Mouse (Mus musculus): ENCODE measurements around the gene Gtsf1l. TPM values are rescaled to one million over a fixed set of nuclear protein-coding genes. Genes with fewer than 3 reads are reported as not detected.

The Gtsf1l gene
- polyA plus RNA-seq (2015; fragmentation: Nextera tagmentation; extraction: Ambion mirVana): not detected in 2 replicates

GRCm38 (mm10) chr2:163087728-163088127, at the start of gene Gtsf1l:
Gene Gtsf1l, minus strand, starts transcription at chr2:163087855.
- no peak within 1 kb of the TSS for H3K9ac ChIP-seq
- no peak for ATAC-seq (ENCODE audit: insufficient read depth)
- WGBS (ENCODE audit: insufficient replicate concordance): 72% methylated on average over 9 of the region's 9 CpGs
- H3K9me3 ChIP-seq (replicated peaks): no peaks in the 10 kb centered on the region
- H3K27me3 ChIP-seq: no peaks in the 10 kb centered on the region
- H3K27ac ChIP-seq (replicated peaks): no peak within 1 kb of the TSS
- H3K4me3 ChIP-seq (replicated peaks): no peak within 1 kb of the TSS
- no peaks in the 10 kb centered on the region for H3K4me1 ChIP-seq (replicated peaks)
- no peak within 1 kb of the TSS for H3K4me2 ChIP-seq
- H3K36me3 ChIP-seq (replicated peaks): peaks cover 23% of the 10 kb centered on the region

- Histone ChIP-seq H3K27ac (replicated peaks) (no peak overlapping the region), H3K4me1 (replicated peaks) (no peaks in the 10 kb centered on the region), H3K4me3 (replicated peaks) (no peak overlapping the region), H3K9me3 (replicated peaks) (no peaks in the 10 kb centered on the region), H3K9ac (no peak overlapping the region), H3K4me2 (no peak overlapping the region), H3K36me3 (replicated peaks) (no peaks in the 10 kb centered on the region), H3K27me3 (no peaks in the 10 kb centered on the region)
- ATAC-seq (ENCODE audit: insufficient read depth): no peak
Measured at GRCm38 (mm10) chr2:163136996-163137395, 49.3 kb upstream of the Gtsf1l start.

GRCm38 (mm10) chr2:163135931-163136330, 48.3 kb upstream of the Gtsf1l start:
- ATAC-seq (ENCODE audit: insufficient read depth): no peak
- Histone ChIP-seq H3K27ac (replicated peaks) (no peak overlapping the region), H3K9ac (no peak overlapping the region), H3K4me2 (no peak overlapping the region), H3K9me3 (replicated peaks) (no peaks in the 10 kb centered on the region), H3K27me3 (no peaks in the 10 kb centered on the region), H3K36me3 (replicated peaks) (no peaks in the 10 kb centered on the region), H3K4me1 (replicated peaks) (no peaks in the 10 kb centered on the region), H3K4me3 (replicated peaks) (no peak overlapping the region)
- WGBS (ENCODE audit: insufficient replicate concordance): 64% methylated on average over 6 of the region's 6 CpGs

- ATAC-seq (ENCODE audit: insufficient read depth): no peak
- H3K4me2 ChIP-seq: no peak overlapping the region
- H3K27ac ChIP-seq (replicated peaks): no peak overlapping the region
- no peaks in the 10 kb centered on the region for H3K27me3 ChIP-seq
- no peak overlapping the region for H3K4me3 ChIP-seq (replicated peaks)
- H3K4me1 ChIP-seq (replicated peaks): no peaks in the 10 kb centered on the region
- no peaks in the 10 kb centered on the region for H3K9me3 ChIP-seq (replicated peaks)
- H3K36me3 ChIP-seq (replicated peaks): no peaks in the 10 kb centered on the region
- 68% methylated on average over 5 of the region's 5 CpGs for WGBS (ENCODE audit: insufficient replicate concordance)
- no peak overlapping the region for H3K9ac ChIP-seq
Measured at GRCm38 (mm10) chr2:163132314-163132713, 44.7 kb upstream of the Gtsf1l start.

- no peaks in the 10 kb centered on the region for H3K27me3 ChIP-seq
- WGBS (ENCODE audit: insufficient replicate concordance): 58% methylated on average over 5 of the region's 5 CpGs
- no peaks in the 10 kb centered on the region for H3K36me3 ChIP-seq (replicated peaks)
- H3K4me2 ChIP-seq: no peak overlapping the region
- no peak overlapping the region for H3K4me3 ChIP-seq (replicated peaks)
- no peak overlapping the region for H3K9ac ChIP-seq
- H3K9me3 ChIP-seq (replicated peaks): no peaks in the 10 kb centered on the region
- H3K27ac ChIP-seq (replicated peaks): no peak overlapping the region
- no peaks in the 10 kb centered on the region for H3K4me1 ChIP-seq (replicated peaks)
- no peak for ATAC-seq (ENCODE audit: insufficient read depth)
Measured at GRCm38 (mm10) chr2:163130837-163131236, 43.2 kb upstream of the Gtsf1l start.

- no peak overlapping the region for H3K4me2 ChIP-seq
- H3K4me1 ChIP-seq (replicated peaks): no peaks in the 10 kb centered on the region
- 57% methylated on average over 5 of the region's 5 CpGs for WGBS (ENCODE audit: insufficient replicate concordance)
- no peak overlapping the region for H3K9ac ChIP-seq
- H3K27me3 ChIP-seq: peaks cover 13% of the 10 kb centered on the region; the same call in 1 of the 2 replicates
- no peak overlapping the region for H3K4me3 ChIP-seq (replicated peaks)
- no peak for ATAC-seq (ENCODE audit: insufficient read depth)
- no peaks in the 10 kb centered on the region for H3K36me3 ChIP-seq (replicated peaks)
- no peak overlapping the region for H3K27ac ChIP-seq (replicated peaks)
- no peaks in the 10 kb centered on the region for H3K9me3 ChIP-seq (replicated peaks)
Measured at GRCm38 (mm10) chr2:163123496-163123895, 35.8 kb upstream of the Gtsf1l start.

GRCm38 (mm10) chr2:163122319-163122718, 34.7 kb upstream of the Gtsf1l start:
- 21% methylated on average over 9 of the region's 9 CpGs for WGBS (ENCODE audit: insufficient replicate concordance)

GRCm38 (mm10) chr2:163121353-163121660, 33.7 kb upstream of the Gtsf1l start:
- H3K4me1 ChIP-seq (replicated peaks): no peaks in the 10 kb centered on the region
- ATAC-seq (ENCODE audit: insufficient read depth): no peak

More at GRCm38 (mm10) chr2:163122319-163122718, 34.7 kb upstream of the Gtsf1l start:
- Histone ChIP-seq H3K36me3 (replicated peaks) (no peaks in the 10 kb centered on the region), H3K9ac (no peak overlapping the region), H3K27ac (replicated peaks) (no peak overlapping the region), H3K4me2 (peak overlapping the region; percentile 45), H3K27me3 (peaks cover 13% of the 10 kb centered on the region; the same call in 1 of the 2 replicates), H3K4me3 (replicated peaks) (no peak overlapping the region), H3K9me3 (replicated peaks) (no peaks in the 10 kb centered on the region), H3K4me1 (replicated peaks) (no peaks in the 10 kb centered on the region)
- ATAC-seq (ENCODE audit: insufficient read depth): peak; percentile 62

GRCm38 (mm10) chr2:163120626-163121352, 33.1 kb upstream of the Gtsf1l start:
- no peaks in the 10 kb centered on the region for H3K36me3 ChIP-seq (replicated peaks)
- no peak for ATAC-seq (ENCODE audit: insufficient read depth)
- no peak overlapping the region for H3K27ac ChIP-seq (replicated peaks)
- 46% methylated on average over 15 of the region's 15 CpGs for WGBS (ENCODE audit: insufficient replicate concordance)
- no peaks in the 10 kb centered on the region for H3K4me1 ChIP-seq (replicated peaks)
- H3K4me2 ChIP-seq: no peak overlapping the region
- H3K9ac ChIP-seq: no peak overlapping the region
- no peaks in the 10 kb centered on the region for H3K9me3 ChIP-seq (replicated peaks)
- no peak overlapping the region for H3K4me3 ChIP-seq (replicated peaks)
- peaks cover 13% of the 10 kb centered on the region; the same call in 1 of the 2 replicates for H3K27me3 ChIP-seq

More at GRCm38 (mm10) chr2:163121353-163121660, 33.7 kb upstream of the Gtsf1l start:
- H3K4me2 ChIP-seq: no peak overlapping the region
- H3K9me3 ChIP-seq (replicated peaks): no peaks in the 10 kb centered on the region
- H3K4me3 ChIP-seq (replicated peaks): no peak overlapping the region
- no peaks in the 10 kb centered on the region for H3K36me3 ChIP-seq (replicated peaks)
- peaks cover 13% of the 10 kb centered on the region; the same call in 1 of the 2 replicates for H3K27me3 ChIP-seq
- H3K9ac ChIP-seq: no peak overlapping the region
- no peak overlapping the region for H3K27ac ChIP-seq (replicated peaks)
- 61% methylated on average over 3 of the region's 3 CpGs for WGBS (ENCODE audit: insufficient replicate concordance)

- no peak overlapping the region for H3K4me2 ChIP-seq
- no peaks in the 10 kb centered on the region for H3K9me3 ChIP-seq (replicated peaks)
- H3K9ac ChIP-seq: no peak overlapping the region
- no peak overlapping the region for H3K27ac ChIP-seq (replicated peaks)
- ATAC-seq (ENCODE audit: insufficient read depth): no peak
- H3K36me3 ChIP-seq (replicated peaks): no peaks in the 10 kb centered on the region
- no peaks in the 10 kb centered on the region for H3K4me1 ChIP-seq (replicated peaks)
- WGBS (ENCODE audit: insufficient replicate concordance): 68% methylated on average over 16 of the region's 16 CpGs
- no peak overlapping the region for H3K4me3 ChIP-seq (replicated peaks)
- no peaks in the 10 kb centered on the region for H3K27me3 ChIP-seq
Measured at GRCm38 (mm10) chr2:163111413-163112201, 24.0 kb upstream of the Gtsf1l start.

GRCm38 (mm10) chr2:163110706-163111105, 23.1 kb upstream of the Gtsf1l start:
- H3K4me1 ChIP-seq (replicated peaks): no peaks in the 10 kb centered on the region
- 85% methylated on average over 1 of the region's 1 CpGs for WGBS (ENCODE audit: insufficient replicate concordance)
- ATAC-seq (ENCODE audit: insufficient read depth): no peak
- H3K27ac ChIP-seq (replicated peaks): no peak overlapping the region
- no peaks in the 10 kb centered on the region for H3K9me3 ChIP-seq (replicated peaks)
- H3K9ac ChIP-seq: no peak overlapping the region
- no peaks in the 10 kb centered on the region for H3K27me3 ChIP-seq
- H3K4me2 ChIP-seq: no peak overlapping the region
- H3K4me3 ChIP-seq (replicated peaks): no peak overlapping the region
- H3K36me3 ChIP-seq (replicated peaks): no peaks in the 10 kb centered on the region

Measured in liver, embryonic 15.5 days (tissue).